Mouse (Mus musculus): ENCODE measurements around the gene Zmynd10. TPM values are rescaled to one million over a fixed set of nuclear protein-coding genes. Genes with fewer than 3 reads are reported as not detected.

Zmynd10 gene
- polyA plus RNA-seq, 1 experiment from 2014 or later, result 4.0 TPM

GRCm38 (mm10) chr9:107521711-107522399 lies 25.2 kb upstream of the Zmynd10 start:
- no peak overlapping the region for H3K4me3 ChIP-seq
- ATAC-seq (ENCODE audit: low FRiP score), result no peak
- peak overlapping the region; percentile 53; the same call in 1 of the 2 replicates for H3K9ac ChIP-seq
- H3K4me1 ChIP-seq (replicated peaks), result peaks cover 36% of the 10 kb centered on the region
- 24% methylated on average over 25 of the region's 25 CpGs for WGBS
- H3K27ac ChIP-seq, result peak overlapping the region; percentile 52
- peaks cover 37% of the 10 kb centered on the region for H3K27me3 ChIP-seq
- H3K9me3 ChIP-seq, result no peaks in the 10 kb centered on the region
- H3K36me3 ChIP-seq, result peaks cover 40% of the 10 kb centered on the region
- H3K4me2 ChIP-seq, result peak overlapping the region; percentile 19; the same call in 1 of the 2 replicates

- H3K27me3 ChIP-seq, result peaks cover 42% of the 10 kb centered on the region
- H3K4me1 ChIP-seq (replicated peaks), result peaks cover 41% of the 10 kb centered on the region
- peaks cover 38% of the 10 kb centered on the region for H3K36me3 ChIP-seq
- H3K4me2 ChIP-seq, result peak overlapping the region; percentile 19; the same call in 1 of the 2 replicates
- no peak overlapping the region for H3K4me3 ChIP-seq
- 27% methylated on average over 2 of the region's 2 CpGs for WGBS
- H3K9ac ChIP-seq, result peak overlapping the region; percentile 53; the same call in 1 of the 2 replicates
- no peaks in the 10 kb centered on the region for H3K9me3 ChIP-seq
- ATAC-seq (ENCODE audit: low FRiP score), result no peak
- H3K27ac ChIP-seq, result peak overlapping the region; percentile 52
These were observed 24.7 kb upstream of the Zmynd10 start for GRCm38 (mm10) chr9:107522400-107522711.

DNA sequence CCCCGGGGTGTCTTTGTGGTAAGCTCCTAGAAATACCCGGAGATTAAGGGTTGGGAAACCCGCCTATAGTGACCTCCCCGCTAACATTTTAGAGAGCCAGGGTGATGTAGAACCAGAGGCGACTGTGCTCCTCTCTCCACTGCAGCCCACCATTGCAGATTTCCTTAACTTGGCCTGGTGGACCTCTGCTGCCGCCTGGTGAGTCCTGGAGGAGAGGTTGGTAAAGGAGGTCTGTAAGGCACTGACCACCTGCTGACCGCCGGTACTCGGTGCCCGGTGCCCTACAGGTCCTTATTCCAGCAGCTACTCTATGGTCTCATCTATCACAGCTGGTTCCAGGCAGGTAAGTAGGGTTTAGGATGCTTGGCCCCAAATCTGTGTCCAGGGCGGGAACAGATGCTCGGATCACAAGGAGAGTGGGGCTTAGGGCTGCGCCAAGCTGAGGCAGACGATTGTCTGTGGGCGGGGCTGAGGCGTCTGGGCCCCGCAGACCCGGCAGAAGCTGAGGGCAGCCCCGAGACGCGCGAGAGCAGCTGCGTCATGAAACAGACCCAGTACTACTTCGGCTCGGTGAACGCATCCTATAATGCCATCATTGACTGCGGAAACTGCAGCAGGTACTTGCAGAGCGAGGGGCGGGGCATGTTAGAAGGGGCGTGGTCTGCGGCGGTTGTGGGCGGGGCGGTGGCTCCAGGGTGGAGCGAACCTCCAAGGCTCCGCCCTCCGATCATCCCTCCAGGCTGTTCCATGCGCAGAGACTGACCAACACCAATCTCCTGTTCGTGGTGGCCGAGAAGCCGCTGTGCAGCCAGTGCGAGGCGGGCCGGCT lies 20.7 kb upstream of the Zmynd10 start:
- Histone ChIP-seq H3K9ac (peak overlapping the region; percentile 55), H3K27me3 (peaks cover 58% of the 10 kb centered on the region), H3K4me1 (replicated peaks) (peaks cover 27% of the 10 kb centered on the region), H3K27ac (no peak overlapping the region), H3K4me3 (peak overlapping the region; percentile 26), H3K4me2 (peak overlapping the region; percentile 46), H3K36me3 (peaks cover 28% of the 10 kb centered on the region), H3K9me3 (no peaks in the 10 kb centered on the region)
- WGBS, result 7% methylated on average over 42 of the region's 44 CpGs
- ATAC-seq (ENCODE audit: low FRiP score), result no peak; the same call in 1 of the 2 replicates

DNA sequence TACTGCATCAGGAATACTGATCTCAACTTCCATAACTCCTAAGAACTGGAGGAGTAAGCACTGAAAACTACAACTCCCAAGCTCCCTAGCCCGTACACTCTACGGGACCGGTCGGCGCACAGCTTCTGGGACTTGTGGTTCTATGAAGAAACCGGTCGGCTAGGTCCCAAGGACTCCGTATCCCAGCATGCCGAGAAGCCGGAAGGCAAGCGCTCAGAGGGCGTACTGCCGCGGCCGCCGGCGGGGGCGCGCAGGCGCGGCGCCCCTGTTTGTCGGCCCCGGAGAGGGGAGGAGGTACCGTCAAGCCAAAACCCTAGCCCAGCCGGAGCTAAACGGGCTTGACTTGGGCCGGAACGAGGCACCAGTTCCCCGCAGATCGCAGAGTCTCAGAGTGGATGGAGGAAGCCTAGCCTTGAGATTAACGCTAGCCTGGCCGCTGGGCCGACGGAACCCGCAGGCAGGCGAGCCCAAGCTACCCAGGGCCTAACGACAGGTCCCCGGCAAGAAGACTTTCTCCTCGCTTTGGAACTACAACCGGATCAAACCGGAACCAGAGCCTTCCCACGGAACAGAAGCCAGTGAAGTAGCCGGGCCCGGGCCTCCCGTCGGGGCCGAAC lies 13.2 kb upstream of the Zmynd10 start, which contains the start of gene Tmem115:
Gene Tmem115 (plus strand): TSS at position 155 of the 617 bp plus-strand sequence.
- whole genome bisulfite sequencing, result under 1% methylated on average over 48 of the region's 48 CpGs
- Histone ChIP-seq H3K9ac (peak within 1 kb of the TSS; percentile 93), H3K36me3 (peaks cover 17% of the 10 kb centered on the region), H3K9me3 (no peaks in the 10 kb centered on the region), H3K27ac (peak within 1 kb of the TSS; percentile 78), H3K4me1 (replicated peaks) (peaks cover 40% of the 10 kb centered on the region), H3K27me3 (0 out of 2 replicates have a peak, but pooled peaks cover 5% of the 10 kb centered on the region), H3K4me3 (peak within 1 kb of the TSS; percentile 93), H3K4me2 (peak within 1 kb of the TSS; percentile 100)
- peak; percentile 98 for ATAC-seq (ENCODE audit: low FRiP score)

DNA sequence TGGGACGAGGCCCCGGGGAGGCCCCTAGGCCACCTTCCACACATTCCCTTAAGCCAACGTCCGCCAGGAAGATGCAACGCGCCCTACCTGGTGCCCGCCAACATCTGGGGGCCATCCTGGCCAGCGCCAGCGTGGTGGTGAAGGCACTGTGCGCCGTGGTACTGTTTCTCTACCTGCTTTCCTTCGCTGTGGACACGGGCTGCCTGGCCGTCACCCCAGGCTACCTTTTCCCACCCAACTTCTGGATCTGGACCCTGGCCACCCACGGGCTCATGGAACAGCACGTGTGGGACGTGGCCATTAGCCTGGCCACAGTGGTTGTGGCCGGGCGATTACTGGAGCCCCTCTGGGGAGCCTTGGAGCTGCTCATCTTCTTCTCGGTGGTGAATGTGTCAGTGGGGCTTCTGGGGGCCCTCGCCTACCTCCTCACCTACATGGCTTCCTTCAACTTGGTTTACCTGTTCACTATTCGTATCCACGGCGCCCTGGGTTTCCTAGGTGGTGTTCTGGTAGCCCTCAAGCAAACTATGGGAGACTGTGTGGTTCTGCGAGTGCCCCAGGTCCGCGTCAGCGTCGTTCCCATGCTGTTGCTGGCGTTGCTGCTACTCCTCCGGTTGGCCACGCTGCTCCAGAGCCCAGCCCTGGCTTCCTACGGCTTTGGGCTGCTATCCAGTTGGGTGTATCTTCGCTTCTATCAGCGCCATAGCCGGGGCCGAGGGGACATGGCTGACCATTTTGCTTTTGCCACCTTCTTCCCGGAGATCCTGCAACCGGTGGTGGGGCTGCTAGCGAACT lies 12.5 kb upstream of the Zmynd10 start:
- Histone ChIP-seq H3K9ac (peak overlapping the region; percentile 93), H3K9me3 (no peaks in the 10 kb centered on the region), H3K36me3 (peaks cover 24% of the 10 kb centered on the region), H3K4me1 (replicated peaks) (peaks cover 40% of the 10 kb centered on the region), H3K4me3 (peak overlapping the region; percentile 93), H3K4me2 (peak overlapping the region; percentile 100), H3K27ac (peak overlapping the region; percentile 78), H3K27me3 (0 out of 2 replicates have a peak, but pooled peaks cover 5% of the 10 kb centered on the region)
- WGBS, result under 1% methylated on average over 40 of the region's 40 CpGs
- peak; percentile 38; the same call in 1 of the 2 replicates for ATAC-seq (ENCODE audit: low FRiP score)

- no peak overlapping the region for H3K9ac ChIP-seq
- H3K4me3 ChIP-seq, result no peak overlapping the region
- H3K36me3 ChIP-seq, result peaks cover 32% of the 10 kb centered on the region
- H3K4me1 ChIP-seq (replicated peaks), result peaks cover 67% of the 10 kb centered on the region
- H3K27me3 ChIP-seq, result no peaks in the 10 kb centered on the region
- WGBS, result 95% methylated on average over 7 of the region's 7 CpGs
- no peaks in the 10 kb centered on the region for H3K9me3 ChIP-seq
- H3K27ac ChIP-seq, result no peak overlapping the region
- no peak overlapping the region; the same call in 1 of the 2 replicates for H3K4me2 ChIP-seq
- ATAC-seq (ENCODE audit: low FRiP score), result no peak
These were observed 8.9 kb upstream of the Zmynd10 start for GRCm38 (mm10) chr9:107538231-107538630.

GRCm38 (mm10) chr9:107538711-107539110 lies 8.4 kb upstream of the Zmynd10 start:
- Histone ChIP-seq H3K4me1 (replicated peaks) (peaks cover 67% of the 10 kb centered on the region), H3K4me3 (no peak overlapping the region), H3K9me3 (no peaks in the 10 kb centered on the region), H3K9ac (no peak overlapping the region), H3K27ac (no peak overlapping the region), H3K27me3 (no peaks in the 10 kb centered on the region), H3K4me2 (no peak overlapping the region), H3K36me3 (peaks cover 36% of the 10 kb centered on the region)
- 97% methylated on average over 3 of the region's 3 CpGs for WGBS
- ATAC-seq (ENCODE audit: low FRiP score), result no peak

- no peak for ATAC-seq (ENCODE audit: low FRiP score)
- Histone ChIP-seq H3K36me3 (peaks cover 49% of the 10 kb centered on the region), H3K4me1 (replicated peaks) (peaks cover 66% of the 10 kb centered on the region), H3K9ac (0 out of 2 replicates have a peak overlapping the region, but pooled peaks have one; percentile 5), H3K27me3 (no peaks in the 10 kb centered on the region), H3K4me2 (no peak overlapping the region), H3K27ac (no peak overlapping the region), H3K4me3 (no peak overlapping the region), H3K9me3 (no peaks in the 10 kb centered on the region)
- WGBS, result 98% methylated on average over 8 of the region's 8 CpGs
These were observed 7.2 kb upstream of the Zmynd10 start for GRCm38 (mm10) chr9:107539940-107540339.

- Histone ChIP-seq H3K36me3 (peaks cover 51% of the 10 kb centered on the region), H3K27me3 (no peaks in the 10 kb centered on the region), H3K4me1 (replicated peaks) (peaks cover 66% of the 10 kb centered on the region), H3K4me3 (peak overlapping the region; percentile 64), H3K4me2 (peak overlapping the region; percentile 83), H3K9ac (peak overlapping the region; percentile 72; the same call in 1 of the 2 replicates), H3K27ac (no peak overlapping the region), H3K9me3 (no peaks in the 10 kb centered on the region)
- ATAC-seq (ENCODE audit: low FRiP score), result no peak
- 65% methylated on average over 4 of the region's 4 CpGs for WGBS
These were observed 6.7 kb upstream of the Zmynd10 start for GRCm38 (mm10) chr9:107540420-107540819.

GRCm38 (mm10) chr9:107541005-107541404 lies 6.1 kb upstream of the Zmynd10 start:
- WGBS, result 29% methylated on average over 10 of the region's 10 CpGs
- Histone ChIP-seq H3K9me3 (no peaks in the 10 kb centered on the region), H3K27me3 (no peaks in the 10 kb centered on the region), H3K4me3 (peak overlapping the region; percentile 64), H3K36me3 (peaks cover 51% of the 10 kb centered on the region), H3K27ac (0 out of 2 replicates have a peak overlapping the region, but pooled peaks have one; percentile 70), H3K4me2 (peak overlapping the region; percentile 83), H3K4me1 (replicated peaks) (peaks cover 63% of the 10 kb centered on the region), H3K9ac (peak overlapping the region; percentile 72)
- ATAC-seq (ENCODE audit: low FRiP score), result no peak
